Mouse (Mus musculus) bone marrow, adult 2 months (tissue): ENCODE data around the gene Cul5. TPM values are rescaled to one million over a fixed set of nuclear protein-coding genes. Genes with fewer than 3 reads are reported as not detected.
A peak's percentile ranks its signal among the peaks of the same experiment; 100 is the strongest.

Experiments used
- H3K27ac ChIP-seq: fragments of 200-500 bp; 2 replicates; pipeline ENCODE4 v1.5.1; 2012; ENCODE audit warnings: low read depth, mild to moderate bottlenecking, control low read depth, inconsistent platforms, low read length; ENCODE audit not compliant: control insufficient read depth, poor library complexity, insufficient read depth
- H3K4me1 ChIP-seq: fragments of 200-500 bp; 2 replicates; pipeline ENCODE4 v1.6.1; 2011; ENCODE audit warnings: low read length; ENCODE audit not compliant: control insufficient read depth, insufficient read depth
- H3K4me3 ChIP-seq: fragments of 200-500 bp; replicated peaks from 2 replicates; pipeline ENCODE3; 2011; ENCODE audit warnings: mild to moderate bottlenecking, low read depth, low read length, control low read depth; ENCODE audit not compliant: control insufficient read depth
- CTCF ChIP-seq: fragments of 200-500 bp; IDR thresholded peaks from 2 replicates; pipeline ENCODE4 v1.5.1; 2011; ENCODE audit warnings: low read length, control low read depth; ENCODE audit not compliant: control insufficient read depth, insufficient read depth
- POLR2A ChIP-seq: fragments of 200-500 bp; IDR thresholded peaks from 2 replicates; pipeline ENCODE4 v1.6.1; 2011; ENCODE audit warnings: low read depth, mild to moderate bottlenecking, control low read depth, low read length, borderline replicate concordance; ENCODE audit not compliant: control insufficient read depth
- WGBS: fragments of 180-500 bp; shearing (Covaris S2); methylation state at CpG from one replicate; pipeline ENCODE4 v1.1.7; 2018; 5-methylcytosine and 5-hydroxymethylcytosine counted together
- polyA plus RNA-seq: library from polyadenylated mRNA; stranded (reverse); fragments of >200 nt; gene quantifications from 2 replicates; pipeline ENCODE4 v1.2.4, GENCODE M21; 2011; ENCODE audit warnings: low replicate concordance; ENCODE audit not compliant: missing spikeins, insufficient read depth, insufficient read length

Gene Cul5
- polyA plus RNA-seq, 1 experiment: 13.0 TPM

DNA sequence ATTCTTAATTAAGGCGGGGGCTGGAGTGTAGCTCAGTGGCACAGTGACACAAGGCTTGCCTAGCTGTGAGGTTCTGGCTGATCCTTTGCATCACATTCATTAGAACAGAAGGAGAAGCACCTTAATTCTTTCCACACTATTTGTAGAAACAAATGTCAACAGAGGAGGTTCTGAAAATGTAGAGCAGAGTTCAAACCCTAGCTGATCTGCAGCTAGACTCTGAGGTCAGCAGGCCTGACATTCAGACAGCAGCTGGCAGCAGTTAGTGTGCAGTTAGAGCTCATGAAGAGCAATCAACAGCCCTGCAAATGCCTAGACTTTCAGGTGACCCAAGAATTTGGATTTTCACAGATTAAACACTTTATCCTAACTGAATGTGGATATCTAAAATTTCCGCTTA, 68.3 kb downstream of the Cul5 start:
- H3K27ac ChIP-seq: no peak overlapping the region
- H3K4me1 ChIP-seq: no peaks in the 10 kb centered on the region
- H3K4me3 ChIP-seq: no peak overlapping the region
- TF ChIP-seq POLR2A (no peak), CTCF (no peak)
- WGBS: 90% methylated on average over 2 of the region's 2 CpGs

DNA sequence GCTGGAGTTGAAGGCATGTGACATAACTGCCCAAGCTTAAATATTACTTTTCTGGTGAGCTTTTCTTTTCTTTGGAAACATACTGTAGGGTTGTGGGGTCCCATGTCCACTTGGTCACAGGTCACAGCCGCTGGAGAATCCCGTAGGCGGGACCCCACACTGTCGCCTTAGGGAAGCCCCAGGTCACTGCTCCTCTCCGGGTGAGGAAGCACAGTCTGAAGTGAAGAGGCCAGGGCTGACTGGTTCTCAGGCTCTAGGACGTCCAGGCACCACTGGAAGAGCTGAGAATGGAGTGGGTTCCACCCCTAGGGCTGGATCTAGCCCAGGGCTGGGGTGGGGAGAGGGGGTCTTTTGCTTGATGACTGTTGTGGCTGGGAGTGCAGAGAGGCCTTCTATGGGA, 71.2 kb downstream of the Cul5 start:
- no peak for TF ChIP-seq CTCF
- no peak for TF ChIP-seq POLR2A
- no peak overlapping the region for H3K27ac ChIP-seq
- 90% methylated on average over 6 of the region's 6 CpGs for WGBS
- H3K4me1 ChIP-seq: no peaks in the 10 kb centered on the region
- no peak overlapping the region for H3K4me3 ChIP-seq

DNA sequence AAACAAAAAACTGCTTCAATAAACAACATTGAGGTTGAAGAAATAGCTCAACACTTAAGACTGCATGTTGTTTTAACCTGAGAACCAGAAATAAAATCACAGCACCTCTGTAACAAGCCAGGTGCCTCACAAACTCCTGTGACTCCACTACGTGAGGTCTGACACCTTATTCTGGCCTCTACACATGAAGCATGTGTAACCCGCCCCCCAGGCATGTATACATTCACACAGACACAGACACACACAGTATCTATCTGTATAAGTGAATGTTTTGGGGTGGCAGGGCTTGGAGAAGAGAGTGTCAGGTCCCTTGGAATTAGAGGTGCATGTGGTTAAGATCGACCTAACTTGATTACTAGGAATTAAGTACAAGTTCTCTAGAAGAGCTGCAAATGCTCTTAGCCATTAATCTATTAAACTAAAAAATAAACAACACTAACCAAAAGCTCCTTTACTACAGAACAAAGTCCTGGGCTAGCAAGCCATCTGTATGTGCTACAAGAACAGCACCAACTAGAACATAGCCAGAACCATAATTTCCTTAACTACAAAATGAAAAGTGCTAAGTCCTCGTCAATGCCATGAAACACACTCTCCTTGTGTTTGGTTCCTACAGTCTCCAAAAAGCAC, 72.7 kb downstream of the Cul5 start:
- Histone ChIP-seq H3K4me1 (no peaks in the 10 kb centered on the region), H3K27ac (no peak overlapping the region), H3K4me3 (no peak overlapping the region)
- WGBS: 85% methylated on average over 4 of the region's 4 CpGs
- TF ChIP-seq CTCF (no peak), POLR2A (no peak)

DNA sequence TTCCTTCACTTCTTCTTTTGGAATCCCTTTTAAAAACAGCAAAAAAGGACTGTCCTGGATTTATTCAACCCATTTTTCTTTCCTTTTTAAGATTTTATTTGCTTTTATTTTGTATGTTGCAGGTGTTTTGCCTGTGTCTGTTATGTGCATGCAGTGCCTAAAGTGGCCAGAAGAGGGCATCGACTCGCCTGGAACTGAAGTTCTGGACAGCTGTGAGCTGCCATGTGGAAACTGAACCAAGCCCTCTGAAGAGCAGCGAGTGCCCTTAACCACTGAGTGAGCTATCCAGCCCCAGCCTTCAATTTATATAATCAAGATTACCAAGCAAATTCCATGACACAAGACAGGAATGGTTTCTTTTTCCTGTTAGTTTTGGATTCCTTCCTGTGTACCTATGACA, 75.0 kb downstream of the Cul5 start:
- TF ChIP-seq POLR2A: no peak
- peak; percentile 86 for TF ChIP-seq CTCF
- WGBS: 6% methylated on average over 3 of the region's 3 CpGs
- H3K4me1 ChIP-seq: no peaks in the 10 kb centered on the region

DNA sequence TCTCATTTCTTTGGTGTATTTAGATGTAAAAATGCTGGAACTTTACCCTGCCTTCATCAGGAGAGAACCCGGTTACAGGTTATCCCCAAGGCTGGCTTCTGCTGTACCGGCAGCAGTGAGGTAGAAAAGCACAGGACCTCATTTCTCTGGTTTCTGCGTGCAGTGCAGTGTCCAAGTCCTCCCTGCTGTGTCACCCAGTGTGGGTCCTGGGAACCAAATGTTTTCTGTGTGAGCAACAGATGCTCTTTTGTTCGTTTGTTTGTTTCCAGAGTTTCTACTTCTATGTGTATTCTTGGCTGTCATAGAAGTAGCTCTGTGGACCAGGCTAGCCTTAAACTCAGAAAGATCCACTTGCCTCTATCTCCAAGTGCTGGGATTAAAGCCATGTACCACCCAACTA, 87.9 kb downstream of the Cul5 start:
- TF ChIP-seq POLR2A: no peak
- TF ChIP-seq CTCF: no peak
- 89% methylated on average over 4 of the region's 4 CpGs for WGBS
- H3K4me3 ChIP-seq: no peak overlapping the region
- H3K27ac ChIP-seq: no peak overlapping the region
- no peaks in the 10 kb centered on the region for H3K4me1 ChIP-seq

More for the DNA sequence above, 75.0 kb downstream of the Cul5 start:
- Histone ChIP-seq H3K4me3 (no peak overlapping the region), H3K27ac (no peak overlapping the region)

DNA sequence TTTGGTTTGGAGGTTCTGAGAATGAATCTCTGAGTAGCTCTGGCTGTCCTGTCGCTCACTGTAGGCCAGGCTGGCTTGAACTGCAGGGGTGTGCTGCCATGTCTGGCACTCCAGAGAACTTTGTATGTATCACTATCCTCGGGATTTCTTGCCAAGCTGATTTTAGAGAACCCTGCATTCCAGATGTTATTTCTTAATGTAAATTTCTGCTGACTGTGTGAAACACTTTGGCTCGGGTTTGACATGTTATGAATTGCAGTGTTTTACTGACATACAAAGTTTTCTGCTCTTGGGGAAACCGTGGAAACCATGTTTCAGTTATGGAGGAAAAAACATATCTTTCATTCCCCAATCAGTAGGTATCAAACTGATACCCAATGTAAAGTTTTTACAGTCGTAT, 94.1 kb downstream of the Cul5 start:
- 89% methylated on average over 5 of the region's 5 CpGs for WGBS
- Histone ChIP-seq H3K4me3 (no peak overlapping the region), H3K27ac (no peak overlapping the region), H3K4me1 (no peaks in the 10 kb centered on the region)
- TF ChIP-seq POLR2A: no peak
- no peak for TF ChIP-seq CTCF

DNA sequence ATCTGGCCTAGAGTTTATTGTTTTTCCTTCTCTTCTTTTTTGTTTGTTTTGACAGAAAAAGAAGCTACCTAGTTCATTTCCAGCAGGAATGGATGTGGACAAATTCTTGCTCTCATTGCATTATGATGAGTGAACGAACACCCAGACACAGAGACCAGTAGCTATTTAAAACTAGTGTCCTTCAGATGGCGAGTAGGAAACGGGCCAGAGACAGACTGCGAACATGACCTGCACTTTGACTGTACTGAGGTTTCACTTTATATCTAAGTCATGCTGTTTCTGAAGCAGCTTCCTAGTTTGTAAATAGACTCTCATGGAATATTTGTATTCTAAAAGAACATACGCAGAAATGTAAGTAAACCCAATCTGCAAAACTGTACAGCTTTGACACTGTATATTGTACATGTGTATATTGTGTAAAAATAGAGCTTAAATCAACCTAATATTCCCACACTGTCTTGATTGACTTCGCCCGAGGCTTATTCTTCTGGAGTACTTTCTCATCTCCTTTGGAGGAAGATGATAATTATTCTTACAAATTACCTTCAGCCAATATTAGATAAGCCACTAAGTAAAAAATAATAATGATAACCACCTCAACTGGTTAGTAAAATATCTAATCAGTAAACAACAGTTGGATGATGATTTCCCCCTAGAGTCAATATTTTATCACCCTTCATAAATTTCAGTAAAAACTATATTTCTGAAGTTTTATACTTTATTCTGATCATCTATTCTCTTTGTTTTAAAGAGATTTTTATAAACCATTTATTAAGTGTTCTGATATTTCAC, 97.1 kb downstream of the Cul5 start:
- no peaks in the 10 kb centered on the region for H3K4me1 ChIP-seq

DNA sequence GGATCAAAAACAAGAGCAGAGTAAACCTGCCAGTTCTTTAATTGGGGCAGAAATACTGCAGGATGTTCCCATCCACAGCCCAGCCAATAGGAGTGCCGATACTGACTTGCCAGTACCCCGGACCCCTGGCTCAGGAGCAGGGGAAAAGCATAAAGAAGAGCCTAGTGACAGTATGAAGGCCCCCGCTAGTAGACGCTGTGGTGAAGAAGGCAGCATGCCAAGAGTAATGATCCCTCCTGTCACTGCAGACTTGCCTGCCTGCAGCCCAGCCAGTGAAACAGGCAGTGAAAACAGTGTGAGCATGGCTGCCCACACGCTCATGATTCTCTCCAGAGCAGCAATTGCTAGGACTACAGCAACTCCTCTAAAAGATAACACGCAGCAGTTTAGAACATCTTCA, 99.2 kb downstream of the Cul5 start:
- no peak for TF ChIP-seq POLR2A
- no peak for TF ChIP-seq CTCF
- H3K4me3 ChIP-seq: no peak overlapping the region
- no peaks in the 10 kb centered on the region for H3K4me1 ChIP-seq
- 92% methylated on average over 6 of the region's 6 CpGs for WGBS
- H3K27ac ChIP-seq: no peak overlapping the region

More for the DNA sequence above, 97.1 kb downstream of the Cul5 start:
- WGBS: 78% methylated on average over 7 of the region's 7 CpGs
- TF ChIP-seq POLR2A (no peak), CTCF (no peak)
- Histone ChIP-seq H3K4me3 (no peak overlapping the region), H3K27ac (no peak overlapping the region)

Other genes with a start within 250 kb of the Cul5 start
- gene Atm, start 133.3 kb downstream of the Cul5 start, polyA plus RNA-seq: 3.6 and 5.2 TPM in 2 replicates
- gene Npat, start 133.0 kb downstream of the Cul5 start, polyA plus RNA-seq: 4.9 and 5.0 TPM in 2 replicates
- 22.7 and 23.0 TPM in 2 replicates for gene Acat1, start 59.6 kb downstream of the Cul5 start, polyA plus RNA-seq
- gene Rab39, start 36.2 kb upstream of the Cul5 start, polyA plus RNA-seq: 0.54 TPM in 1 of 2 replicates, not detected in the other
- gene Slc35f2, start 101.5 kb upstream of the Cul5 start, polyA plus RNA-seq: 0.77 and 2.9 TPM in 2 replicates
- gene Sln, start 180.2 kb upstream of the Cul5 start, polyA plus RNA-seq: not detected in 2 replicates